Mouse (Mus musculus) neural tube, embryonic 14.5 days (tissue): ENCODE results near the gene Txnl4b. TPM values are rescaled to one million over a fixed set of nuclear protein-coding genes. Genes with fewer than 3 reads are reported as not detected.

ENCODE experiments used
- ATAC-seq: fragments of 200-750 bp; cut with Nextera tagmentation; 2 replicates; pipeline ENCODE4 v1.8.0; 2017; ENCODE audit warnings: low read depth, mild to moderate bottlenecking, moderate TSS enrichment, moderate library complexity
- H3K27ac ChIP-seq: fragments of 300-500 bp; sonication (generic); 2 replicates; pipeline ENCODE4 v1.5.1; 2014; ENCODE audit warnings: low read depth, mild to moderate bottlenecking, control low read depth, low read length, moderate library complexity, mixed read lengths
- H3K27me3 ChIP-seq: fragments of 300-500 bp; sonication (generic); 2 replicates; pipeline ENCODE4 v1.6.1; 2014; ENCODE audit warnings: low read length; ENCODE audit not compliant: control insufficient read depth, insufficient read depth
- H3K36me3 ChIP-seq: fragments of 300-500 bp; sonication (generic); 2 replicates; pipeline ENCODE4 v1.6.1; 2014; ENCODE audit warnings: low read length, mixed read lengths; ENCODE audit not compliant: control insufficient read depth, insufficient read depth
- H3K4me1 ChIP-seq: fragments of 300-500 bp; sonication (generic); 2 replicates; pipeline ENCODE4 v1.6.1; 2014; ENCODE audit warnings: low read length; ENCODE audit not compliant: control insufficient read depth, insufficient read depth
- H3K4me2 ChIP-seq: fragments of 300-500 bp; sonication (generic); 2 replicates; pipeline ENCODE4 v1.6.1; 2014; ENCODE audit warnings: mild to moderate bottlenecking, low read depth, low read length, control low read depth
- H3K4me3 ChIP-seq: fragments of 300-500 bp; sonication (generic); 2 replicates; pipeline ENCODE4 v1.5.1; 2014; ENCODE audit warnings: low read depth, low read length, control low read depth, mixed read lengths
- H3K9ac ChIP-seq: fragments of 300-500 bp; sonication (generic); replicated peaks from 2 replicates; pipeline ENCODE4 v1.6.1; 2014; ENCODE audit warnings: low read depth, mild to moderate bottlenecking, control low read depth, low read length, mixed read lengths
- H3K9me3 ChIP-seq: fragments of 300-500 bp; sonication (generic); 2 replicates; pipeline ENCODE4 v1.6.1; 2016; ENCODE audit warnings: low read length; ENCODE audit not compliant: control insufficient read depth
- WGBS: fragments of 180-500 bp; shearing (Covaris S2); extraction: QIAGEN DNeasy Blood & Tissue Kit; methylation state at CpG from one replicate; pipeline ENCODE4 v1.1.7; 2014; 5-methylcytosine and 5-hydroxymethylcytosine counted together
- polyA plus RNA-seq: library from polyadenylated mRNA; unstranded; fragments of >200 nt; fragmentation: Nextera tagmentation; extraction: Ambion mirVana; gene quantifications from 2 replicates; pipeline ENCODE4 v1.2.1, GENCODE M21; 2014

The Txnl4b gene
- polyA plus RNA-seq, 1 experiment from 2014 or later = 31.9 TPM

DNA sequence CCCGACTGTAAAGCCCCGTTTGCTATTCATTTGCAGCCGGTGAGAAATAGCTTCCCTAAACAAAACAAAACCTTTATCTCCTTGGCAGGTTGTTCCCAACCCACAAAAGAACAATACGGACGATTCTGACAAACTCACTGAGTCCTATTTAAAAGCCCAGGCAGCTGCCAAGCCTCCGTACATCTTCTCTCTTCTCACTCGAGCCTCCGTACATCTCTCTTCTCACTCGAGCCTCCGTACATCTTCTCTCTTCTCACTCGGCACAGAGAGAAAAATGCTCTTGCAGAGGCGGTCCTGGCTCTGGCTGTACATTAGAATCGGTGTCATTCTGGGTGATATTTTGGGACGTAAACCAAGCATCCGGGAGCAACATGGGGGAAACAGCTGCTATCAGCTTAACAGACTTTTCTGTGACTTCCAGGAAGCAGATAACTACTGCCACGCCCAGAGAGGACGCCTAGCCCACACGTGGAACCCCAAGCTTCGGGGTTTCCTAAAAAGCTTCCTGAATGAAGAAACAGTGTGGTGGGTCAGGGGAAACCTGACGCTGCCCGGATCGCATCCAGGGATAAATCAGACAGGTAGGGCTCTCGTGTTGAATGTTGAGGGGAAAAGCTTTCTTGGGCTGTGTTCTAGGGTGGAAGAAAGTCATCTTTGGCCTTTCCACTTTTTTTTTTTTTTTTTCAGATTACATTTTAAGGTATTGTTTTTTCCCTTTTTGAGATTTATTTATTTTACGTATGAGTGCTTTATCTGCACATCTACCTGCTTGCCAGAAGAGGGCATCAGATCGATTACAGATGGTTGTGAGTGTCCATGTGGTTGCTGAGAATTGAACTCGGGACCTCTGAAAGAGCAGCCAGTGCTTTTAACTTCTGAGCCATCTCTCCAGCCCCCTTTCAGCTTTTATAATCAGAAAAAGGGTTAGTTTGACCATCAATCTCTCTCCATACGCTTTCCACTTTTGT, 48.8 kb downstream of the Txnl4b start, which contains the start of gene Pkd1l3:
Pkd1l3 (plus strand) TSS at position 275 of the 968 bp plus-strand sequence.
- no peaks in the 10 kb centered on the region for H3K9me3 ChIP-seq
- H3K4me1 ChIP-seq = no peaks in the 10 kb centered on the region; the same call in 1 of the 2 replicates
- no peak within 1 kb of the TSS for H3K9ac ChIP-seq
- no peak within 1 kb of the TSS; the same call in 1 of the 2 replicates for H3K4me2 ChIP-seq
- H3K36me3 ChIP-seq = no peaks in the 10 kb centered on the region
- ATAC-seq = no peak
- no peak within 1 kb of the TSS for H3K27ac ChIP-seq
- no peak within 1 kb of the TSS for H3K4me3 ChIP-seq
- H3K27me3 ChIP-seq = no peaks in the 10 kb centered on the region
- 57% methylated on average over 27 of the region's 27 CpGs for WGBS

DNA sequence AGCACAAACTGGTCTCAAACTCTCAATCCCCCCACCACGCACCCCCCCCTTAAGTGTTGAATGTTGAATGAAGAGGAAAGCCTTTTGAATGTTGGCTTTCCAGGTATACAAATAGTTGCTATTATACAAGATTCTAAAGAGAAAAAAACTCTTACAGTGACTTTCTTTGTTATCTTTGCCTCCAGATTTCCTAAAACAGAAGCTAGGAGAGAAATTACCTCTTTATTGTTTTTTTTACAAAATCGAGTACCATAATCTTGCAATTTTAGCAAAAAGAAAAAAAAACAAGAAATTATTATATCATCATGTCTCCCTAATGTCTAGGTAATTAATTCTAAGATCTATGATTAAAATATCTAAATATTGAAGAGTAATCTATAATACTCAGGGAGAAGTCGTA, 49.9 kb downstream of the Txnl4b start:
- no peak overlapping the region for H3K9ac ChIP-seq
- WGBS = 94% methylated on average over 3 of the region's 3 CpGs
- no peak overlapping the region for H3K27ac ChIP-seq
- H3K9me3 ChIP-seq = no peaks in the 10 kb centered on the region
- no peak overlapping the region for H3K4me3 ChIP-seq
- ATAC-seq = no peak
- no peaks in the 10 kb centered on the region for H3K27me3 ChIP-seq
- H3K4me1 ChIP-seq = no peaks in the 10 kb centered on the region
- no peaks in the 10 kb centered on the region for H3K36me3 ChIP-seq
- H3K4me2 ChIP-seq = no peak overlapping the region

Other genes with a start within 250 kb of the Txnl4b start
- 2.2 and 2.8 TPM in 2 replicates for gene Pmfbp1, start 71.9 kb upstream of the Txnl4b start, polyA plus RNA-seq
- 12.1 and 16.3 TPM in 2 replicates for gene Dhx38, start within 50 bp of the Txnl4b start, polyA plus RNA-seq
- 0.19 TPM in 1 of 2 replicates, not detected in the other for gene Hp, start 13.3 kb downstream of the Txnl4b start, polyA plus RNA-seq
- gene Dhodh, start 42.8 kb downstream of the Txnl4b start, polyA plus RNA-seq = 32.8 and 33.2 TPM in 2 replicates
- gene Pkd1l3, start 48.6 kb downstream of the Txnl4b start, polyA plus RNA-seq = 0.09 TPM in 1 of 2 replicates, not detected in the other
- 179 and 191 TPM in 2 replicates for gene Ist1, start 127.4 kb downstream of the Txnl4b start, polyA plus RNA-seq
- gene Zfp821, start 139.7 kb downstream of the Txnl4b start, polyA plus RNA-seq = 73.9 and 82.2 TPM in 2 replicates
- 3.7 and 4.0 TPM in 2 replicates for gene Atxn1l, start 171.8 kb downstream of the Txnl4b start, polyA plus RNA-seq
- 39.2 and 48.7 TPM in 2 replicates for gene Ap1g1, start 212.7 kb downstream of the Txnl4b start, polyA plus RNA-seq